Mouse (Mus musculus) brain, embryonic 14.5 days (tissue): ENCODE data around the gene Xpr1.

Source experiments
- CTCF ChIP-seq: fragments of 200-500 bp; IDR thresholded peaks from 2 replicates; pipeline ENCODE4 v1.5.1; 2012; ENCODE audit warnings: inconsistent platforms, mild to moderate bottlenecking, moderate library complexity, borderline replicate concordance; ENCODE audit not compliant: insufficient read depth, insufficient read length; ENCODE audit errors: extremely low read depth
- POLR2A ChIP-seq: fragments of 200-500 bp; IDR thresholded peaks from 2 replicates; pipeline ENCODE4 v1.6.1; 2012; ENCODE audit warnings: mild to moderate bottlenecking, inconsistent platforms, borderline replicate concordance; ENCODE audit not compliant: poor library complexity, insufficient read depth, insufficient read length, severe bottlenecking; ENCODE audit errors: extremely low read depth

GRCm38 (mm10) chr1:155394021-155394420 is 23.2 kb downstream of the Xpr1 start:
- TF ChIP-seq CTCF (no peak), POLR2A (no peak)
